Mouse (Mus musculus) intestine, postnatal 0 days (tissue): Measurements from ENCODE around the gene Tubb1. TPM values are rescaled to one million over a fixed set of nuclear protein-coding genes. Genes with fewer than 3 reads are reported as not detected.
A peak's percentile ranks its signal among the peaks of the same experiment; 100 is the strongest.

ENCODE experiments used
- ATAC-seq: fragments of 200-750 bp; cut with Nextera tagmentation; 2 replicates; pipeline ENCODE4 v1.8.0; 2017; ENCODE audit warnings: mild to moderate bottlenecking, moderate TSS enrichment, moderate library complexity
- H3K27ac ChIP-seq: fragments of 300-500 bp; sonication (generic); 2 replicates; pipeline ENCODE4 v1.5.1; 2014; ENCODE audit warnings: mild to moderate bottlenecking, low read depth, low read length, moderate library complexity
- H3K27me3 ChIP-seq: fragments of 300-500 bp; sonication (generic); replicated peaks from 2 replicates; pipeline ENCODE4 v1.6.1; 2014; ENCODE audit warnings: low read length, mixed read lengths; ENCODE audit not compliant: control insufficient read depth, insufficient read depth
- H3K36me3 ChIP-seq: fragments of 300-500 bp; sonication (generic); 2 replicates; pipeline ENCODE4 v1.6.1; 2014; ENCODE audit warnings: mild to moderate bottlenecking, moderate library complexity; ENCODE audit not compliant: control insufficient read depth, insufficient read depth
- H3K4me1 ChIP-seq: fragments of 300-500 bp; sonication (generic); replicated peaks from 2 replicates; pipeline ENCODE4 v1.6.1; 2014; ENCODE audit warnings: antibody characterized with exemption, low read length, mixed read lengths; ENCODE audit not compliant: control insufficient read depth, insufficient read depth
- H3K4me2 ChIP-seq: fragments of 300-500 bp; sonication (generic); replicated peaks from 2 replicates; pipeline ENCODE4 v1.6.1; 2014; ENCODE audit warnings: low read depth, mild to moderate bottlenecking, moderate library complexity
- H3K4me3 ChIP-seq: fragments of 300-500 bp; sonication (generic); 2 replicates; pipeline ENCODE4 v1.5.1; 2014; ENCODE audit warnings: low read depth, low read length
- H3K9ac ChIP-seq: fragments of 300-500 bp; sonication (generic); 2 replicates; pipeline ENCODE4 v1.6.1; 2014; ENCODE audit warnings: mild to moderate bottlenecking, low read depth, low read length
- H3K9me3 ChIP-seq: fragments of 300-500 bp; sonication (generic); 2 replicates; pipeline ENCODE4 v1.6.1; 2016; ENCODE audit warnings: mixed run types; ENCODE audit not compliant: control insufficient read depth
- CTCF ChIP-seq: sonication (generic); IDR thresholded peaks from 2 replicates; pipeline ENCODE4 v1.5.1; 2016; ENCODE audit warnings: low read depth, mild to moderate bottlenecking, control low read depth, antibody characterized with exemption, moderate library complexity
- WGBS: fragments of 180-500 bp; shearing (Covaris S2); extraction: QIAGEN DNeasy Blood & Tissue Kit; methylation state at CpG from one replicate; pipeline ENCODE4 v1.1.7; 2014; 5-methylcytosine and 5-hydroxymethylcytosine counted together
- polyA plus RNA-seq: library from polyadenylated mRNA; unstranded; fragments of >200 nt; fragmentation: Nextera tagmentation; extraction: Ambion mirVana; gene quantifications from 2 replicates; pipeline ENCODE4 v1.2.1, GENCODE M21; 2015

The Tubb1 gene
- polyA plus RNA-seq, 1 experiment from 2014 or later: not detected

DNA sequence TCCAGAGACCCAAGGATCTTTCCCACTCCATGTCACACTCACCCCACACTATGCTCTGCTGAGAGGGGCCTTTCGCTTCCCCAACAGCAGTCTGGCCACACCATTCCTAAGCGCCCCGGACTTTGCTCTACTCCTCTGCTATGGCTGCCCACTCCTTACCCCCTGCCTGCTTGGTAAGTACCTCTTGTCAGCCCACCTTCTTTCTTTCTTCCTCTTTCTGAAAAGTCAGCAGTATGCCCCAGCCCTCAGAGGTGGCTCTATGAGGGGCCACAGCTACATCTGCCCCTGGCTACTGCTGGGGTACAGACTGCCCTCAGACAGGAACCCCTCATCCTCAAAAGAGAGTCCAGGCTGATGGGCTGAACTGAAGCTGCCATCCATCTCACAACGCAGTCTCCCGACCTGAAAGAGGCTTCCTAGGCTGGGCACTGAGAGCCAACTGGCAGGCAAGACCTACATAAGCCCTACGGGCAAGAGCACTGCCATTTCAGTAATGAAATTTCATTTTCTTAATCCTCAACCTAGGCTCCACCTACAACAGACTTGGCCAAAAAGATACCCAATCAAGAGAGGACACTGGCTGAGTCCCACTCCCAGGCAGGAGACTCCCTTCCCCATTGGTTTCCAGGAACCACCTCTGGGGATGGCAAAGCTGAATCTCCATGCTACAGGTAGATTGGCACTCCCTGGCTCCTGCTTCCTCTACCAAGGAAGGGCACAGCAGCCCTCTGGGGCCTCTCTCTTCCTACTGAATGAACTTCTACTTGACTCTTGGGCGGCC lies 13.4 kb upstream of the Tubb1 start:
- Histone ChIP-seq H3K4me2 (peak overlapping the region; percentile 88), H3K4me3 (peak overlapping the region; percentile 62), H3K36me3 (peaks cover 37% of the 10 kb centered on the region), H3K27me3 (no peaks in the 10 kb centered on the region), H3K4me1 (peaks cover 3% of the 10 kb centered on the region), H3K27ac (peak overlapping the region; percentile 92), H3K9ac (peak overlapping the region; percentile 37; the same call in 1 of the 2 replicates), H3K9me3 (no peaks in the 10 kb centered on the region)
- 80% methylated on average over 7 of the region's 7 CpGs for WGBS
- TF ChIP-seq CTCF: no peak
- no peak for ATAC-seq

DNA sequence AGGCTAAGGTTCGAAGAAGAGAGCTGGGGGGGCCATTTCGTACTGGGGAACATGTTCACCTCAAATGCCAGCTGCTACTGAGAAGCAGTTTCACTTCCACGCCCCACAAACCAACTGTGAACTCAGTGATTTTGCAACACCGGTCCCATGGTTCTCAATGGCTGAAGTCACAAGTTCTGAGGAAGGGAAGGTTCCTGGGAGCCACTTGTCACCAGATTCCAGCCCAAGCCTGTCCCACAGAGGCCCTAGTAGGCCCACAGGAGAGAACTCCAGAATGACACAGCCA lies 12.9 kb upstream of the Tubb1 start:
- no peak for TF ChIP-seq CTCF
- H3K4me1 ChIP-seq: peaks cover 3% of the 10 kb centered on the region
- peaks cover 32% of the 10 kb centered on the region for H3K36me3 ChIP-seq
- H3K9me3 ChIP-seq: no peaks in the 10 kb centered on the region
- ATAC-seq: peak; percentile 41
- H3K27me3 ChIP-seq: no peaks in the 10 kb centered on the region
- peak overlapping the region; percentile 92 for H3K27ac ChIP-seq
- 46% methylated on average over 4 of the region's 4 CpGs for WGBS
- peak overlapping the region; percentile 88 for H3K4me2 ChIP-seq
- H3K9ac ChIP-seq: peak overlapping the region; percentile 70; the same call in 1 of the 2 replicates
- H3K4me3 ChIP-seq: peak overlapping the region; percentile 62

DNA sequence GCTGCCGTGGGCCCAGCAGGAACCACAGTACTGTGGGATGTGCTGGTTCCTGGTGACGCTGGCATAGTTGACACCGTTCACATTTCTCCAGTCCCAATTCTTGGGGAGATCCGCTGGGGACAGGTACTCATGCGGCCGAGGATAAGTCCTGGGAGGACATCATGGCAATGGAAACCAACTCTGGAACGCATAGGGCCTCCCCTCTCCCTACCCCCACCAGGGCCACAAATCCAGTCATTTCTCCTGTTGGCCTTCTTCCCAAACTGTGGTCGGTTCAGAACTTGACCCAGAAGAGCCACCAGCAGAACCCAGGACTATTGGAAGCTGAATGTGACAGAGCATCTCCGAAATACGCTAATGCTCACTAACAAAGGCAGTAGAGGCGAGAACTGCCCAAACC lies 12.3 kb upstream of the Tubb1 start:
- H3K27ac ChIP-seq: peak overlapping the region; percentile 92
- 55% methylated on average over 11 of the region's 11 CpGs for WGBS

DNA sequence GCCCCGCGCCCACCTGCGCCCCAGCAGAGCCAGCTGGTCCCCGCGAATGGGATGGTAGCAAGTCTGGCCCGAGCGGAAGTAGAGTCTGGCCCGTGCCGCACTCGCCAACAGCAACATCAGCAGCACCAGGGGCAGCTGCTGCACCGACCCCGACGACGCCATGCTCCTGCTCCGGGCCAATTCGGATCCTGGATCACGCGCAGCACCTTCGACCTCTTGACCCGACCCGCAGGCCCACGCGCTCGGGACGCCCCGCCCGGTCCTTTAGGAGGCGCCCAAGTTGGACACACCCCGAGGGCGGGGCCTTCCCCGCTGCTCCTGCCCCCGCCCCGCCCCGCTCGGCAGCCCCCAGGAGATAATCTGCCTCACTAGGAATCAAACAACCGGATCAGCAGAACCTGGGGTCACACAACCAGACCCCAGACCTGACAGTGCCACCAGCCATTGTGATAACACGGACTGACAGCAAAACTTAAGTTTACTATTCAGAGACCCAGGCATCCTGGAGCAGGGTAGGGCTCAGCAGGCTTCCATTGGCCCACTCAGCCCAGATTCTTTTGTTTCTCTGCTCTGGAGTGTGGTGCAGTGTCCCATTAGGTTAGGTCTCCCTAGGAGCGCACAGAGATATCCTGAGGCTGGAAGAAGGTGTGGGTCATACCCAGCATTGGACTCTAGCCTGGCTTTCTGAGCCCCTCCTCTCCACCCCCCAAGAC lies 11.6 kb upstream of the Tubb1 start, which contains the start of gene Ctsz:
Gene Ctsz (minus strand): TSS at position 303 of the 713 bp plus-strand sequence.
- peak within 1 kb of the TSS; percentile 92 for H3K27ac ChIP-seq
- H3K4me2 ChIP-seq: peak within 1 kb of the TSS; percentile 88
- peak within 1 kb of the TSS; percentile 70 for H3K9ac ChIP-seq
- H3K4me1 ChIP-seq: peaks cover 3% of the 10 kb centered on the region
- ATAC-seq: peak; percentile 55
- no peaks in the 10 kb centered on the region for H3K27me3 ChIP-seq
- H3K36me3 ChIP-seq: peaks cover 20% of the 10 kb centered on the region
- TF ChIP-seq CTCF: no peak
- 1% methylated on average over 36 of the region's 38 CpGs for WGBS
- H3K4me3 ChIP-seq: peak within 1 kb of the TSS; percentile 62
- H3K9me3 ChIP-seq: no peaks in the 10 kb centered on the region

More for the DNA sequence above, 12.3 kb upstream of the Tubb1 start:
- H3K36me3 ChIP-seq: peaks cover 27% of the 10 kb centered on the region
- H3K9me3 ChIP-seq: no peaks in the 10 kb centered on the region
- peak overlapping the region; percentile 70 for H3K9ac ChIP-seq
- H3K4me1 ChIP-seq: peaks cover 3% of the 10 kb centered on the region
- peak overlapping the region; percentile 88 for H3K4me2 ChIP-seq
- no peaks in the 10 kb centered on the region for H3K27me3 ChIP-seq
- no peak for TF ChIP-seq CTCF
- no peak for ATAC-seq
- peak overlapping the region; percentile 62 for H3K4me3 ChIP-seq

DNA sequence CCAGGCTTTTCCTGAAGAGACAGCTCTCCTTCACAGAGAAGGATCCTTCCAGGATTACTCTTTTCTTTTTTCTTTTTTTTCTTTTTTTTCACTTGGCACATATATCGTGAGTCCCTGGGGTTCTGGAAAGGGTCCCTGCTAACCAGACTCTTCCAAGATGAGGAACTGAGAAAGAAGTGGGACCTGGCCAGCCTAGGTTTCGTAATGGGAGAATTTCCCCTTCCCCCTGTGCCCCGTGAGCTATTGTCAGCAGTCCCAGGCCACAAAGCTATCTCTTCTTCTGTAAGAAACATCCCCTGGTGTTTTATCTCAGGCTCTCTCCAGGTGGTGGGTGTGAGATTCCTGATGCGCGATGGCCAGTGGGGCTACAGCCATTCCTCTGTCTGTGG lies 11.1 kb upstream of the Tubb1 start:
- Histone ChIP-seq H3K4me1 (peaks cover 3% of the 10 kb centered on the region), H3K27ac (no peak overlapping the region; the same call in 1 of the 2 replicates), H3K27me3 (no peaks in the 10 kb centered on the region), H3K9ac (no peak overlapping the region), H3K9me3 (no peaks in the 10 kb centered on the region), H3K4me3 (no peak overlapping the region; the same call in 1 of the 2 replicates), H3K4me2 (peak overlapping the region; percentile 88; the same call in 1 of the 2 replicates), H3K36me3 (peaks cover 14% of the 10 kb centered on the region)
- 67% methylated on average over 5 of the region's 5 CpGs for WGBS
- TF ChIP-seq CTCF: no peak
- ATAC-seq: no peak

DNA sequence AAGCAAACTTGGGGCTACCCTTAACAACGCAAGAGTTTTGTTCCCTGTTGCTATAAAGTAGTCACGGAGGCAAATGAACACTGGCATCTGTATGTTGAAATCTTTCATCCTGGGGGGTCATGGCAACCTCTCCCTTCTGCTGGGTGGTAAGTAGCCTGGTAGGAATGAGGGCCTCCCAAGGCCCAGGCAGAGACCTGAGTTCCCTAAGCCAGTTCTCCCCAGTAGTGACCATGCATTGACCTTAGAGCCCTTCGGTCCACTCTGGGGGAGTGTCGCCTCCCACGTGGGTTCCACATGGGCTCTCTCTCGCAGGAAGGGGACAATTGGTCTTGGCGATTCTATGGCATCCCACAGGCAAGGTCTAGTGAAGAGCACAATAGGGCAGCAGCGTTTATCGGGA lies 10.5 kb upstream of the Tubb1 start:
- H3K9me3 ChIP-seq: no peaks in the 10 kb centered on the region

More for the DNA sequence above, 10.5 kb upstream of the Tubb1 start:
- ATAC-seq: no peak
- TF ChIP-seq CTCF: no peak
- WGBS: 73% methylated on average over 9 of the region's 9 CpGs
- Histone ChIP-seq H3K36me3 (peaks cover 9% of the 10 kb centered on the region), H3K4me3 (no peak overlapping the region), H3K4me1 (peaks cover 3% of the 10 kb centered on the region), H3K27me3 (no peaks in the 10 kb centered on the region), H3K4me2 (no peak overlapping the region), H3K9ac (no peak overlapping the region), H3K27ac (no peak overlapping the region; the same call in 1 of the 2 replicates)
